Mouse (Mus musculus): ENCODE results near the gene Grhl1.
"Not testable (repeated sequence)": the region's sequence is repeated elsewhere in the genome, so short reads cannot be mapped to it uniquely, and the experiment has no call there.

Grhl1 gene

DNA sequence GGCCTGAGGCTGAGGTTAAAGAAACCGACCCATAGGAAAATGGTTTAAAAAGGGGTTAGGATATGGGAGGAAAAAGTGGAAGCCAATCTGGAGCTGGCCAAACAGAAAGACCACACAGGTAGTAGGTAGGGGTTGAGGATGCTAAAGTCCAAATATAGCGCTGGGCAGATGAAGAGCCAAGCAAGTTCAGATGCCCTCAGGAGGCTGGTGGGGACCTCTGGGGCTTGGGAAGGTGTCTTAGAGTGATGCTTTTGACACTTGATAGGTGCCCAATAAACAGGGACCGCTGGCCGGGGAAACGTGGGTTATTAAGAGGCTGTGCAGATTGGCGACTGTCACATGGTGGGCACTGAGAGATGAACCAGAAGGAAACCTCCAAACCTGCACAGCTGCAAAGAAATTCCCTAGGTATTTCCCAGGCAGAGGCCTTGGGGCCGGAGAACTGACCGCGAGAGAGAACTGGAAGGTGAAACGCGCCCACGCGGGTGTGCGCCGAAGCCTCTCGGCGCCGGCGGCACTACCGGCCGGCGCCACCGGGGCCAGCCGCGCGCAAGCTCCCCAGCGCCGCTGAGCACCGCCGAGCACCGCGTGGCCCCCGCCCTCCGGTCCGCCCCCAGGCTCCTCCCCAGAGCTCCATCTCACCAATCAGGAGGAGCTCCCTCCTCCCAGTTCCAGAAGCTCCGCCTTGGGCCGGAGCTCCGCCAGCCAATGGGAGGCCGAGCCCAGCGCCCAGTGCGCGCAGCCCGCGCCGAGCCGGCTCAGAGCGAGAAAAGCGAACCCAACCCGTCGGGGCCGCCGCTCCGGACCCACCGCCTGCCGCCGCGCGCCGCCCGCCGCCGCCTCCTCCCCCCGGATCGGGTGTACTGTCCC, at the start of gene Grhl1:
Grhl1 (plus strand) TSS at position 761 of the 870 bp plus-strand sequence.
- peak; percentile 89 for DNase-seq (ENCODE audit: low read depth, low spot score)

GRCm38 (mm10) chr12:24525065-24525464, 47.0 kb upstream of the Grhl1 start:
- not testable (repeated sequence) for DNase-seq (ENCODE audit: low read depth, low spot score)

DNA sequence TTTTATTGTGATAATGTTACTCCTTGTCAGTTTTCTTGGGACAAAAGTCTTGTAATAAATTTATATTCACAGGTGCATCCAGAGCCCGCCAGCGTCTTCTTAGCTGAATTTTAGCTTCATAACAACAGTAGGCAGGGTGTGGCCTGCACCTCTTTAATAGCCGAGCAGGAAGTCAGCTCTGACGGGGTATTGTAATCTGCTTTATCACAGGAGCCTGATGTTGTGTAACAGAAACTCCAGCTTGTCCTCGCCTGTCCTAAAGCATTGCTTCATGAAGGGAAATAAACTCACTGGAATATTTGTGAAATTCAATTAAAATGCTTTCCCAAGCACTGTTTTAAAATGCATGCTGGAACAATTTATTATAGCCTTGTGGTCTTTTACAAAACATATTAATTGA, 35.7 kb upstream of the Grhl1 start:
- DNase-seq (ENCODE audit: low read depth, low spot score) = no peak

DNA sequence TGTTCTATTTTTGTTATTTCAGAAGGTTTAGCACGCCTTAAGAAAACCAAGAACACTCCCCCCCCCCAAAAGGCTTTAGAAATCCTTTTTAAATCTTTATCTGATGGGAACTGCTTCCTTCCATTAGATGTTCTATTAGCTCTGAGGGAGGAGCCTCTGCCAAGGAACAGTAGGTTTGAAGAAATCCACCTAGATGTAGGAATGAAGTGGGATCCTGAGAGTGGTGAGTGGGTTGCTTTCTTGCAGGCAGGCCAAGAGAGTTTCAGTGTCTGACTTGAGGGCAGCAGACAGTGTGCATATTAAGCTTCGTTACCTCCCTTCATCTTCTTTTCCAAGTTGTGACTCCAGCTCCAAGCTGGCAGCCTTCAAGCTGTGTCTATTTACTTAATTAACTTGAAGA, 34.9 kb upstream of the Grhl1 start:
- no peak for DNase-seq (ENCODE audit: low read depth, low spot score)

DNA sequence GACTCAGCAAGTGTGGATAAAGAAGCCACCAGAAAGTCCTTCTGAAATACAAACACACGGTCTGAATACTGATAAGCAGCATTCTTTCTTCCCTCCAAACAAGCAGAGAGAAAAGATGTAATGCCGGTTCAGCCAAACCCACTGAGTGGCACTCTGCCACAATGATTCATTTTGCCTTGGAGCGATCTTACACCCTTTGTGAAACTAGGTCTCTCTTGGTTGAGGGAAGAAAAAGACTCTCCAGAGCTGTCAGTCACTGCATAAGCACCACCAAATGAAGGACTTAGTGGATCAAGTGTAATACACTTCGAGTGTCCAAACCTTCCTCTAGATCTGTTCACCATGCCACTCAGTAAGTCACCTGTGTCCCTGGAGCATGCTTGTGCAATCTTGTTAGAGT, 34.1 kb upstream of the Grhl1 start:
- no peak for DNase-seq (ENCODE audit: low read depth, low spot score)

DNA sequence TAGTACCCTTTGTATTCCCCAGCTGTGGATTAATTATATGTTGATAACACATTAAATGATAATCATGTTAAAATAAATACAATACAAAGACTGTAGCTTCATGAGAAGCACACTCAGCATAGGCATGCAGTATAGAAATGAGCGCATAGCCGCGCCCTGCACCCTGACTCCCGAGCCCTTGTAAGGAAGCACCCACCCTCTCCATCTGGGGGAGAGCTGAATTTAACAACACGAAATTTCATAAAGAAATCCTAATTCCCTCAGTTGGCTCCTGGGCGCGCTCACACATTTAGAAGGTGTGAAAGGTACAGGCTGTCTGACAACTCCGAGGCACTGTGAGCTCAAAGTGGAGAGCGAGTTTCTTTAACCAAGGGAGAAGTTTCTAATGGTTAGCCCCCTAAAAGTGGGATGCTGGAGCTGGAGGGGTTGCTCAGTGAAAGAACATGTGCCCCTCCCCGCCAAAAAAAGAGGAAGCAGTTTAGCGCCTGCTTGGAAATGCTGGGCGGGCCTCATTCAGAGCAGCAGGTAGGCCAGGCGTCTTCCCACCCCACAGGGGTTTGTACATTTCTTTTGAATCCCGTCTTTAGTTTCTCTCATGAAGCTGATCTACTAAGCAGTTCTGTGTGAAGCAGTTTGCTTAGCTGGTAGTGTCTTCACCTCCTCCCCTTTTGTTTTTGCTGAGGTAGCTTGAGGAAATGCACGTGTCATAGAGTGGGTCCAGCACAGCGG, 30.5 kb upstream of the Grhl1 start:
- no peak for DNase-seq (ENCODE audit: low read depth, low spot score)

- DNase-seq (ENCODE audit: low read depth, low spot score) = no peak
Observed at GRCm38 (mm10) chr12:24547686-24548085, 24.4 kb upstream of the Grhl1 start.

DNA sequence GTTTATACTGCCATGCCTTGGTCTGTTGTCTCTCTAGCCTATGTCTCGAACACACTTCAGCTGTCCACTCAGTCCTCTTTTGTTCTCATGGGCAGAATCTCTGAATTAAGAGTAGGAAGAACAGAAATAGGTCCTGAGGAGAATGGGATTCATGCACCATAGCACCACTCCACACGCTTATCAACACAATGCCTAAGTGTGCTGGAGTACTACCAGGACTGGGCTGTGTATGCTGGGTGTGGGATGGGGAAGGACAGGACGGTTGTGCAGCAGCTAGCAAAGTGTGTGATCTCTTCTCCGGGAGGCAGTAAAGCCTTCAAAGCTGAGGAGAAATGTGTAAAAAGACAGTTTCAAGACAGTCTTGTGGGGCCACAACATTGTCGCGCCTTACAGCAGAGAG, 23.2 kb upstream of the Grhl1 start:
- DNase-seq (ENCODE audit: low read depth, low spot score) = no peak

GRCm38 (mm10) chr12:24552531-24552930, 19.6 kb upstream of the Grhl1 start:
- no peak for DNase-seq (ENCODE audit: low read depth, low spot score)

DNA sequence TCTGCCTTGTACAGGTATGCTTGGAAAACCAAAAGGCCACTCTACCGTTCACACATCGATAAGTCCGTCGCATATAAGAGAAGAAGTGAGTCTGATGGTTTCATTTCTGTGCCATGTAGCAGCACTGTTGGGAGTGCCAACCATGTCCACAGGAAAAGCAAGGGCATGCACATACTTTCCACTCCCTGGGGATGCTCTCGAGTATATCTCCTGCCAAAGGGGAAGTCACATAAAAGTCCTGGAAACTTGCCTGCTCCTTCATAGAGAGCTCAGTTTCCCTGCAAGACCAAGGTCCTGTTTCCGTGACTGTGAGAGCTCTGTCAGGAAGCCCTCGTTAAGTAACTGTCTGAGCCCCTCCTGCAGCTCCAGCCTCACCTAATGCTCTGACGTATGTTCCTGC, 16.1 kb upstream of the Grhl1 start:
- no peak for DNase-seq (ENCODE audit: low read depth, low spot score)

GRCm38 (mm10) chr12:24563395-24563960, 8.6 kb upstream of the Grhl1 start:
- DNase-seq (ENCODE audit: low read depth, low spot score) = no peak

- no peak for DNase-seq (ENCODE audit: low read depth, low spot score)
Observed at GRCm38 (mm10) chr12:24565311-24565710, 6.8 kb upstream of the Grhl1 start.

DNA sequence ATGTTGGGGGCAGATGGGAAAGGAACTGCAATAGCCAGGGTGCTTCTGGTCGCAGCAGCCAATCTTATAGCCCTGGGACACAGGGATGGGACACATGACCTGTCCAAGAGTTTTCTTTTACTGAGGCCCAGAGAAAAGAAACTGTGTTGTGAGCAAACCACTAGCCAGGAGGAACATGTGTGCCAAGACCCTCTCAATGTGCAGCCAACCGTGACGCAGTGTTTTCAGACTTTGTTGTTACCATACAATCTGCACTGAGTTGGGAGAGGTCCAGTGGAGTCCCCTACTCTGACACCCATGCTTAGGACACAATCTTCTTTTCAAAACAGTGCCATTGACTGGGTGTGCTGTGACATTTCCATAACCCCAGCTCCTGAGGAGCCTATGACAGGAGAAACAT, 4.5 kb upstream of the Grhl1 start:
- DNase-seq (ENCODE audit: low read depth, low spot score) = no peak

- no peak for DNase-seq (ENCODE audit: low read depth, low spot score)
Observed at GRCm38 (mm10) chr12:24572421-24573274, 565 bp downstream of the Grhl1 start.

- DNase-seq (ENCODE audit: low read depth, low spot score) = no peak
Observed at GRCm38 (mm10) chr12:24573275-24573580, 1.1 kb downstream of the Grhl1 start.

DNA sequence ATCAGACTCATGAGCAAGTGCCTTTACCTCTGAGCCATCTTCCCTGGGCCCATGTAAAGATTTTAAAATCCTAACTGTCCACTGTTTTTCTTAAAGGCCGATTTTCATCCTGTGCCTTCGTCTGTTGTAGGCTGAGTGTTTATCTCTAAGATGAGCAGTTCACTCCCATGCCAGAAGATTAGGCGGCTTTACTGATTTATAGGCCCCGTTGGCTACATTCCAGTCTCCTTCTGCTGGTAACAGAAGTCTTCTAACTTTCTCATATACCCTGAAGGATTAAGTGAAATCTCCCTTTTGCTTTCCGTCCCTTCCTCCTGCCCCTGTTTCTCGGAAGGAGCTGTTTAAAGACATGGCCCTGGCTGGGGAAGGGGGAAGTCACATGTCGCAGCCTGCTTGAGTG, 2.8 kb downstream of the Grhl1 start:
- DNase-seq (ENCODE audit: low read depth, low spot score) = no peak

GRCm38 (mm10) chr12:24580452-24580851, 8.4 kb downstream of the Grhl1 start:
- DNase-seq (ENCODE audit: low read depth, low spot score) = no peak

DNA sequence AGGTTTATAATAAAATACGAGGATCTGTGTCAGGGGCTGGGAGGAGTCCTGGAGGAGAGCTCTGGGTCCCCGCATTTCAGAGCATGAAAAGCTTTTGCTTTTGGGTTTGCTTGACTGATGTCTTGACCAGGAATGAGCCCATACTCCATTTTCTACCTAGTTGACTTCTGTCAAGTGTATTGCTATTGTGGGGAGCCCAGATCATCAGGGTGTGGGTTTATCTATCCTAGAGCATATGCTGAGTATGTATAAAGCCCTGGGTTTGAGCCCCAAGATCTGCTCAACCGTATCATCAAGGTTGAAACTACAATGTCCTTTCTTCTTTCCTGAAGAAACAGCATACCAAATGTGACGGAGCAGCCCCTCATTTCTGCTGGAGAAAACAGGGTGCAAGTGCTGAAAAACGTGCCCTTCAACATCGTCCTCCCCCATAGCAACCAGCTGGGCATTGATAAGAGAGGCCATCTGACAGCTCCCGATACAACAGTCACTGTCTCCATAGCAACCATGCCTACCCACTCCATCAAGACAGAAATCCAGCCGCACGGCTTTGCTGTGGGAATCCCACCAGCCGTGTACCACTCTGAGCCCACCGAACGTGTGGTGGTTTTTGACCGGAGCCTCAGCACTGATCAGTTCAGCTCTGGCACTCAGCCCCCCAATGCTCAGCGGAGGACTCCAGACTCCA, 9.1 kb downstream of the Grhl1 start:
- DNase-seq (ENCODE audit: low read depth, low spot score) = no peak

DNA sequence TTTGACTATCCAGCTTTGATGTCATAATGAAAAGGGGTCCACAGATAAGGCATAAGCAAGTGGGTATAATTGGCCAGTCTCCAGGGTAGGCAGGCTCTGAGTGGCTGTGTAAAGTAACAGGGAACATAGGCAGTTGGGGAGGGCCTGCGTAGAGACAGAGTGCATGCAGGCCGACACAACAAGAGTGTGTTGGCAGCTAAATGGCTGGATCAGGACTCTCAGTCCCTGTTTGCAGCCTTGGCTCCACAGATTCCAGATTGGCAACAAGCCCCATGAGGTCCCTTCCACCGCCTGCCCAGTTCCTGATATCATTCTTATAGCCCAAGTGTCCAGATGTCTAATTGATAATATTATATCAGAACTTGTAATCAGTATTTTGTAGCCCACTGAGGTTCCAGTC, 11.6 kb downstream of the Grhl1 start:
- no peak for DNase-seq (ENCODE audit: low read depth, low spot score)

- DNase-seq (ENCODE audit: low read depth, low spot score) = peak; percentile 21
Observed at GRCm38 (mm10) chr12:24584835-24585234, 12.8 kb downstream of the Grhl1 start.

GRCm38 (mm10) chr12:24586193-24586592, 14.1 kb downstream of the Grhl1 start:
- no peak for DNase-seq (ENCODE audit: low read depth, low spot score)

All from skeletal muscle tissue, adult 2 months (tissue).